Mouse (Mus musculus): ENCODE measurements around the gene Mdga1. TPM values are rescaled to one million over a fixed set of nuclear protein-coding genes. Genes with fewer than 3 reads are reported as not detected.

Mdga1 gene
- polyA plus RNA-seq, 1 experiment = 0.06 TPM

- TF ChIP-seq GATA1 (IDR thresholded peaks at IDR 0.05; ENCODE audit: low read length) = no peak
Measured at GRCm38 (mm10) chr17:29913301-29913965, 56.5 kb downstream of the Mdga1 start.

DNA sequence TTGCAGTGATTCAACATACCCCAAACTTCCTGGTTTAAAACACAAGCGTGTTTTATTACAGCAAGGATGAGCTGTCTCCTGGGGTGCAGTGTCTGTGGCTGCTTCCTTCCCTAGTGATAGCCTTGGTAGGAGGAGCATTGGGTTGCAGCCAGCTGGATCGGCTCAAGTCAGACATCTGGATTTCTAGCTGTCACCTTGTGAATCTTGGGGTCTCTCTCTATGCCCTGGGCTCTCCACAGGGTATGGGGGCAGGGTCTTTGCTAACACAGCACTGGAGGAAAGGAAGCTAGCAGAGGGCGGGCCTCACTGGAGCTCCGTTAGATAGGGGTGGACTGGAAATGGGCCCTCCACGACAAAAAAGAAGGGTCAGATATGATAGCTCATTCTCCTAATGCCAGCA lies 57.2 kb downstream of the Mdga1 start:
- TF ChIP-seq GATA1 (IDR thresholded peaks at IDR 0.05; ENCODE audit: low read length) = no peak

DNA sequence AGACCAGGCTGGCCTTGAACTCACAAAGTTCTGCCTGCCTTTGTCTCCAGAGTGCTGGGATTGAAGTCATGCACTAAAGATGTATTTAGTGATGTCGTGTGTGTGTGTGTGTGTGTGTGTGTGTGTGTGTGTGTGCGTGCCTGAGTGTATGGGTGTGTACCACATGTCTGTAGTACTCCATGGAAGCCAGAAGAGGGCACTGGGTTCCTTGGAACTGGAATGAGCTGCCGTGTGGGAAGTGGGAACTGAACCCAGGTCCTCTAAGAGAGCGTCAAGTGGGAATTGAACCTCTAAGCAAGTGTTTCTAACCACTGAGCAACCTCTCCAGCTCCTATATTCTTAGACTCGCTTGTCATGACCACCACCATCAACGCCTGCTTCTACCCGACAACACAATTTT lies 60.9 kb downstream of the Mdga1 start:
- no peak for TF ChIP-seq GATA1 (IDR thresholded peaks at IDR 0.05; ENCODE audit: low read length)

DNA sequence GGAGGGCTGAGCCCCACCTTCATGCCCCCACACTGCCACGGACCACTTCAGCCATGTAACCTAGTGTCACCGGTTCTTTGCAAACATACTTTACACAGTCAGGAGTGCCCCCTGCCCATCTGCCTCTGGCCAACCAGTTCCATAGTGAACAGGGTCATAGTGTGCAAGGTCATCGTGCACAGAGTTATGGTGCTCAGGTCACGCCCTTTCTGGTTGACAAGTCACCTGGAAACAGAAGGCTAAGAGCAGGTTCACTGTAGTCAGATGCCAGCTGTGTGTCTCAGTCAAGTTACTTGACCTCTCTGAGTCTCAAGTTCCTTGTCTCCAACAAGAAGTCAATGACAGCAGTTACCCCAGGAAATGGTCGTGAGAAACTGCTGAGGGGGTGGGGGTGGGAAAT lies 65.2 kb downstream of the Mdga1 start:
- no peak for TF ChIP-seq GATA1 (IDR thresholded peaks at IDR 0.05; ENCODE audit: low read length)

GRCm38 (mm10) chr17:29902406-29903155 lies 67.3 kb downstream of the Mdga1 start:
- no peak for TF ChIP-seq GATA1 (IDR thresholded peaks at IDR 0.05; ENCODE audit: low read length)

- TF ChIP-seq GATA1 (IDR thresholded peaks at IDR 0.05; ENCODE audit: low read length) = no peak
Measured at GRCm38 (mm10) chr17:29900289-29900688, 69.6 kb downstream of the Mdga1 start.

DNA sequence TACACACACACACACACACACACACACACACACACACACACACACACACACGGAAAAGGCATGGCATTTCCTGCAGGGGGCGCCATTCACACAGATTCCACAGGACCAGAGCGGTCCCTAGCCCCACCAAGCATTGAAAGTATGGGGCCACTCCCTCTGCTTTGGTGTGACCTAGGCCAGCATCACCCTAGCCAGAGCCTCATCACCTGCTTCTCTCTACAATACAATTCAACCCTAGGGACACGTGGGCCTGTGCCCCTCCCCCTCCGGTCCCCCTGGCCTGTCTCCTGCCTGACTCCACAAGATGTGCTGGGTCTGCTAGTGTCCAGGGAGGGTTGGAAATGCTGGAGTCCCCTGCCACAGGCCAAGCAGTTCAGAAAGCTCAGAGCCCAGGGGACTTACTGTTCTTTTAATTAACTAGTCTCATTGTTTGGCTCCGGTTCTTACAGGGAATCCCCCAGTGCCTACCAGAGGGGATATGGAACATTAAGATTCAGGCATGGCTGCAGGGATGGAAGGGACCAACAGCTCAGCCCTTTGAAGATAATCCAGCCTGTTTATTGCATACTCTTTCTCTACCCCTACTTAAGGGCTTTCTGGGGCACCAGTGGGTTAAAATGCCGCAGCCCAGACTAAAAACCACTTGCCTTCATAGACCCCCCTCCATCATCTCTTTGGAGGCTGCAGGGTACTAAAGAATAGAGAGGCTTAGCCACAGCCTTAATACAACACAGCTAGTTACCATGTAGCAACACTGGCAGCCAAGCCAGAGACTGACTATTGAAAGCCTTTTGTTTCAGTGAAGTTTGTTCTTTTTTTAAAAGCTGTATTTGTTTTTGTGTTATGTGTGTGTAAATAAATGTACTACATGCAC lies 73.5 kb downstream of the Mdga1 start:
- no peak for TF ChIP-seq GATA1 (IDR thresholded peaks at IDR 0.05; ENCODE audit: low read length)

DNA sequence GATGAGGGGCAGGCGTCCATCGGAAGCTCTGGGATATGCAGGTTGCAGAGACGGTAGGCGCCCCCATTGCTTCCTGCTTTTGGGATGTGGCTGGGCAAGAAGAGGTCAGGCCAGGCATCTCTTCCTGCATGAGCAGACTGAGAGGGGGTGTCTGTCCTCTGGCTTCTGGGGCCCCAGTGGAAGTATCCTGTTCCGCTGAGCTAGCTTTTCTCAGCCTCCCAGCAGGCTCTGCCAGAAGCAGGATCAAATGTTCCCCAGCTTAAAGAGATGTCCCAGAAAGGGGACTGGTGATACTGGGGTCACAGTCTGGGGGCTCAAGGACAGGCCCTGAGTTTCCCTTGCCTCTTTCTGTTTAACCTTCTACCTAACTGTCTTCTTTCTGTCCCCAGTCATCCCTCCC lies 74.3 kb downstream of the Mdga1 start:
- no peak for TF ChIP-seq GATA1 (IDR thresholded peaks at IDR 0.05; ENCODE audit: low read length)

DNA sequence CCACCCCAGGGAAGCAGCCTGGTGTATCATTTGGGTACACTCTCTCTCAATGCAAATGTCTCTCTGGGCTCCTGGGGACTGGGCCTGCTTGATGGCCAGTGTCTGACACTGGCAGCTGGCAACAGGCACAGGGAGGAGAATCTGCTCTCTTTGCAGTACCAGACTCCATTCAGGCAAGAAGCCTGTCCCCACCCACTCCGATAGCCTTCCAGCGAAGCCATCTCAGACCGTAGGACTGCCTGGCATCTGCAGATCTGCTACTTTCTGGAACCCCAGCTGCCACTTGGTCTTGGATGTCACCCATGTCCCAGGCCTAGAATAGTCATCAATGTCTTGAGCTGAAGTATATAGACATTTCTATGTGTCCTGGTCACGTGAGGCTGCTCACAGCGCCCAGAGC lies 74.9 kb downstream of the Mdga1 start:
- no peak for TF ChIP-seq GATA1 (IDR thresholded peaks at IDR 0.05; ENCODE audit: low read length)

- no peak for TF ChIP-seq GATA1 (IDR thresholded peaks at IDR 0.05; ENCODE audit: low read length)
Measured at GRCm38 (mm10) chr17:29890451-29891110, 79.3 kb downstream of the Mdga1 start.

GRCm38 (mm10) chr17:29888981-29889980 lies 80.6 kb downstream of the Mdga1 start:
- TF ChIP-seq GATA1 (IDR thresholded peaks at IDR 0.05; ENCODE audit: low read length) = no peak

GRCm38 (mm10) chr17:29887881-29888826 lies 81.7 kb downstream of the Mdga1 start:
- no peak for TF ChIP-seq GATA1 (IDR thresholded peaks at IDR 0.05; ENCODE audit: low read length)

DNA sequence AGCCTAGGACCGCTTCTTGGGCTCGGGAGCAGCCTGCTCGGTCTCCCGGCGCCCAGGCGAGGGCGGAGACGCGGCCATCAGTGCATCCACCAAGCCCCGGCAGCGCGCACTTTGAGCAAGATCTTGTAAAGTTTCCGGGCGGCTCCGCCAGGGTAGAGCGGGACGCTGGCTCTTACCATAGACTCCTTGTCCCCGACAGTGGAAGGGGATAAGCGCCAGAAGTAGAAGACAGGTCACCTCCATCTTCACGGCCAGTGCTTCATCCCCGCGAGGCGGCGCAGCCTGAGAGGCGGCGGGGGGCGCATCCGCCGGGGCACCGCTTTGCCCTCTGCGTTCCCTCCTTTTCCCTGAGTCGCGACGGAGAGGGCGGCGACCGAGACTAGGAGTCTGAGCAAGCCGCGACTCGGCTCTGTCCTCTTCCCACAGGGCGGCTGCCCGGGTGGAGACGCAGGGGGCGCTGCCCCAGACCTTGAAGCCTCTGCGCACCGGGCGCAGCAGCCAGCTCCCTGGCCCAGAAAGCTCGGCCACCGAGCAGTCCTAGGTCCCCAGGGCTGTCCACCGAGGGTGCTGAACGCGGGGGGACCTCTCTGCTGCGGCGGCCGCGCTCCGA lies 82.5 kb downstream of the Mdga1 start:
- no peak for TF ChIP-seq GATA1 (IDR thresholded peaks at IDR 0.05; ENCODE audit: low read length)
